Mouse (Mus musculus): Measurements from ENCODE around the gene Efna5. TPM values are rescaled to one million over a fixed set of nuclear protein-coding genes. Genes with fewer than 3 reads are reported as not detected.

The Efna5 gene
- polyA plus RNA-seq, 1 experiment from 2014 or later: 75.1 TPM

DNA sequence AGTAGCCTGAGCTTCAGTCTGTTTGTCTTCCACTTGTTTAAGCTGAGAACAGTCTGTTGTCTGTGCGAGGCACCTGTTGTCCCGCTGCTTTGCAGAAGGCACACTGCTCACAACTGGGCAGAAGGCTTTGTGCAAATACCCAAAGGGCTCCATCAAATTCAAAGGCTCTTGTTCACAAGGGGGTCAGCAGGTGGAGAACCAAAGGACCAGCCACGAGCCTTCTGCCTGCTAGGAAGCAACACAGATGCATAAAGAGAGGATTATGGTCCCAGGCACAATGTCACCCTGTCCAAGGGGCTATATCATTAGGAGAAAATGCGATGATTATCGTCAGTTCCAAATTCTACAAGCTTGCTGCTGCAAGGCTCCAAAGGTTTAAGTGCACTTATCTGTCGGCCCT is 141.1 kb downstream of the Efna5 start:
- Histone ChIP-seq H3K4me3 (no peak overlapping the region), H3K27ac (no peak overlapping the region), H3K9me3 (0 out of 2 replicates have a peak, but pooled peaks cover 4% of the 10 kb centered on the region), H3K36me3 (peaks cover 9% of the 10 kb centered on the region; the same call in 1 of the 2 replicates), H3K4me2 (replicated peaks) (no peak overlapping the region), H3K9ac (no peak overlapping the region), H3K27me3 (no peaks in the 10 kb centered on the region), H3K4me1 (peaks cover 23% of the 10 kb centered on the region)
- 84% methylated on average over 6 of the region's 6 CpGs for WGBS
- no peak for ATAC-seq (ENCODE audit: low FRiP score, low read depth)

DNA sequence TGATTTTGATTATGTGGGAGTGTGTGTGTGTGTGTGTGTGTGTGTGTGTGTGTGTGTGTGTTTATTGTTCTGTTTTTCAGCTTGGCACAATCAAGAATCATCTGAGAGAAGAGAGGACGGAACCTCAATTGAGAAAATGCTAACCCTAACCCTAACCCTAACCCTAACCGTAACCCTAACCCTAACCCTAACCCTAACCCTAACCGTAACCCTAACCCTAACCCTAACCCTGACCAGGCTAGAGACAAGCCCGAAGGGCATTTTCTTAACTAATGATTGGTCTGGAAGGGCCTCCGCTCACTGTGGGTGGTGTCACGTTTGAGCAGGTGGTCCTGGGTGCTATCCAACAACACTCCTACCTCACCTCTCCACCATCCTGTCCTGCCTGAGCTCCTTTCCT is 143.7 kb downstream of the Efna5 start:
- H3K4me1 ChIP-seq: peaks cover 30% of the 10 kb centered on the region
- H3K9ac ChIP-seq: no peak overlapping the region
- H3K9me3 ChIP-seq: 0 out of 2 replicates have a peak, but pooled peaks cover 4% of the 10 kb centered on the region
- no peak for ATAC-seq (ENCODE audit: low FRiP score, low read depth)
- H3K4me3 ChIP-seq: no peak overlapping the region
- no peak overlapping the region for H3K4me2 ChIP-seq (replicated peaks)
- WGBS: 89% methylated on average over 6 of the region's 6 CpGs
- no peaks in the 10 kb centered on the region for H3K27me3 ChIP-seq
- H3K36me3 ChIP-seq: peaks cover 9% of the 10 kb centered on the region; the same call in 1 of the 2 replicates
- H3K27ac ChIP-seq: no peak overlapping the region

- no peaks in the 10 kb centered on the region for H3K27me3 ChIP-seq
- H3K4me2 ChIP-seq (replicated peaks): peak overlapping the region; percentile 46
- peak; percentile 64; the same call in 1 of the 2 replicates for ATAC-seq (ENCODE audit: low FRiP score, low read depth)
- H3K36me3 ChIP-seq: peaks cover 9% of the 10 kb centered on the region; the same call in 1 of the 2 replicates
- WGBS: 4% methylated on average over 11 of the region's 11 CpGs
- H3K9ac ChIP-seq: no peak overlapping the region
- H3K4me3 ChIP-seq: peak overlapping the region; percentile 10; the same call in 1 of the 2 replicates
- 0 out of 2 replicates have a peak, but pooled peaks cover 4% of the 10 kb centered on the region for H3K9me3 ChIP-seq
- H3K4me1 ChIP-seq: peaks cover 33% of the 10 kb centered on the region
- no peak overlapping the region; the same call in 1 of the 2 replicates for H3K27ac ChIP-seq
Measured at GRCm38 (mm10) chr17:62735943-62736342, 145.2 kb downstream of the Efna5 start.

GRCm38 (mm10) chr17:62734901-62735300 is 146.2 kb downstream of the Efna5 start:
- Histone ChIP-seq H3K4me2 (replicated peaks) (peak overlapping the region; percentile 46), H3K27me3 (no peaks in the 10 kb centered on the region), H3K9me3 (0 out of 2 replicates have a peak, but pooled peaks cover 4% of the 10 kb centered on the region), H3K36me3 (peaks cover 6% of the 10 kb centered on the region; the same call in 1 of the 2 replicates), H3K4me3 (no peak overlapping the region), H3K4me1 (peaks cover 43% of the 10 kb centered on the region), H3K9ac (no peak overlapping the region), H3K27ac (no peak overlapping the region)
- WGBS: 10% methylated on average over 10 of the region's 10 CpGs
- no peak for ATAC-seq (ENCODE audit: low FRiP score, low read depth)

DNA sequence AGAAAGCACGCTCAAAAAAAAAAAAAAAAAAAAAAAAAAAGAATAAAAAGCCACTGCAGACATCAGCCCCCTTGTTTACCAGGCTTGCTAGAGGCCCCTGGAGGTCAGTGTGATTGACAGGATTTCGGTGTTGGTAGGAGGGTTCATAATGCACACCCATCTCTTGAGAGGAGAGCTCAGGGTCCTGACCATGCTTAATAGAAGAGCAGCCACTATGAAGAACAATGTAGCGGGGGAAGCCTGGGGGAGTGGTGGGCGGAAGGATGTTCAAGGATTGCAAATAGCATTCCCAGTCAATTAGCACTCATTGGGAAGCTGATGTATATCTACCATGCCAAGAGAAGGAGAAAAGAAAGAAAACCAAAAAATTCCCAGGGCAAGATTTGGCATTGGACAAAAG is 147.1 kb downstream of the Efna5 start:
- H3K4me3 ChIP-seq: no peak overlapping the region
- ATAC-seq (ENCODE audit: low FRiP score, low read depth): no peak
- H3K27ac ChIP-seq: no peak overlapping the region
- H3K9me3 ChIP-seq: 0 out of 2 replicates have a peak, but pooled peaks cover 4% of the 10 kb centered on the region
- H3K9ac ChIP-seq: no peak overlapping the region
- no peaks in the 10 kb centered on the region for H3K27me3 ChIP-seq
- 66% methylated on average over 4 of the region's 4 CpGs for WGBS
- H3K4me1 ChIP-seq: peaks cover 52% of the 10 kb centered on the region
- no peak overlapping the region for H3K4me2 ChIP-seq (replicated peaks)
- peaks cover 3% of the 10 kb centered on the region; the same call in 1 of the 2 replicates for H3K36me3 ChIP-seq

GRCm38 (mm10) chr17:62729754-62730470 is 151.2 kb downstream of the Efna5 start:
- Histone ChIP-seq H3K9me3 (no peaks in the 10 kb centered on the region), H3K4me2 (replicated peaks) (peak overlapping the region; percentile 27), H3K4me3 (no peak overlapping the region), H3K9ac (no peak overlapping the region), H3K27me3 (no peaks in the 10 kb centered on the region), H3K4me1 (peaks cover 41% of the 10 kb centered on the region), H3K27ac (peak overlapping the region; percentile 10; the same call in 1 of the 2 replicates), H3K36me3 (no peaks in the 10 kb centered on the region)
- ATAC-seq (ENCODE audit: low FRiP score, low read depth): peak; percentile 79
- 9% methylated on average over 10 of the region's 10 CpGs for WGBS

DNA sequence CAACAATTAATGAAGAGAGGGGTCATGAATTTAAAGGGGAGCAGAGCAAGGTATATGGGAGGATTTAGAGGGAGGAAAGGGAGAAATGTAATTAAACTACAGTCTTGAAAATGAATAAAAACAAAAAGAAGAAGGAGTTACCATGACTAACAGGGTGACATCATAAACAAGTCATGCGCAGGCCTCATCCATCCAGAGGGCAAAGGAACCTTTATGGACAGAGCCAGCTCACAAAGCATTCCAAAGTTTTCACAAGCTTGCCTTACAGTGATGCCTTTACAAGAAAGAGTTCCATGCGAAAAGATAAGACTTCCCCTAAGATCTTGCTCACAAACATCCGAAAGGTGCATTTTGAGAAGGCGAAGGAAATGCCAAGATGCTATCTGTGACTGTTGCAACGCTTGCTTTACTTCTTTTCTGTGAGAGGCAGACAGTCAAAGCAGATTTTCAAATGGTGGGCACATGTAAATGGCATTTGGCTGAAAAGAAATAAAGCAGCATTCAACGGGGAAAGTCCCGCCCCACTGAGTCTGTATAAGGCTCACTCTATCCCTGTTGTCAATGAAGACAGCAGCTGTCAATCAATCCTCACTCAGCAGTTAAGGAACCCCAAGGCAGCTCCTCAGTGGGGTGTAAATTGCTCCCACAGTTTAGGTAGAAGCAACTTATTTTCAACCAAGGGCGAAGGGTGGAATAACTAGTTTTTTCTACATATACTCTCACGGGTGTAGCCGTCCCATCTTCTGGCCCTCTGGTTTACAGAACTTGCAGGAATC is 152.8 kb downstream of the Efna5 start:
- Histone ChIP-seq H3K27me3 (no peaks in the 10 kb centered on the region), H3K4me3 (no peak overlapping the region), H3K36me3 (no peaks in the 10 kb centered on the region), H3K4me1 (peaks cover 31% of the 10 kb centered on the region), H3K9ac (no peak overlapping the region), H3K4me2 (replicated peaks) (no peak overlapping the region), H3K27ac (no peak overlapping the region), H3K9me3 (no peaks in the 10 kb centered on the region)
- no peak for ATAC-seq (ENCODE audit: low FRiP score, low read depth)
- WGBS: 80% methylated on average over 10 of the region's 10 CpGs

DNA sequence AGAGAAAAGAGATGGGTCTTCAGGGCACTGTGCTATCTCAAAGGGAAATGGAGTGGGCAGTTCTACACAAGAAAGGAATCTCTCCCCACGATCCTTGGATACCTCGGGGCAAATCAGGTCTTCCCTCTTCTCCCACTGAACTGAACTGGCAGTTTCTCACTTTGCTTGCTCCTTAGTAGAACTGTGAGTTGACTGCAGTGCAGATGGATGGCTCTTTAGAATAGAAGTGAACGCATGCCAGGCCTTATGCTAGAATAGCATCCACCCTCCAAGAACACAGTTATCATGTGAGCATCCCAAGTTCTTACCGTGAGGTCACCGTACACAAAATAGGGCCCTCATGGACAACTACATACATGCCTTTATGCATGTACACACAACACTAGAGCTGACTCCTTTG is 155.0 kb downstream of the Efna5 start:
- H3K27ac ChIP-seq: no peak overlapping the region
- no peaks in the 10 kb centered on the region for H3K36me3 ChIP-seq
- peaks cover 30% of the 10 kb centered on the region for H3K4me1 ChIP-seq
- no peaks in the 10 kb centered on the region for H3K9me3 ChIP-seq
- H3K4me2 ChIP-seq (replicated peaks): no peak overlapping the region
- WGBS: 75% methylated on average over 5 of the region's 5 CpGs
- ATAC-seq (ENCODE audit: low FRiP score, low read depth): no peak
- H3K9ac ChIP-seq: no peak overlapping the region
- H3K4me3 ChIP-seq: no peak overlapping the region
- no peaks in the 10 kb centered on the region for H3K27me3 ChIP-seq

DNA sequence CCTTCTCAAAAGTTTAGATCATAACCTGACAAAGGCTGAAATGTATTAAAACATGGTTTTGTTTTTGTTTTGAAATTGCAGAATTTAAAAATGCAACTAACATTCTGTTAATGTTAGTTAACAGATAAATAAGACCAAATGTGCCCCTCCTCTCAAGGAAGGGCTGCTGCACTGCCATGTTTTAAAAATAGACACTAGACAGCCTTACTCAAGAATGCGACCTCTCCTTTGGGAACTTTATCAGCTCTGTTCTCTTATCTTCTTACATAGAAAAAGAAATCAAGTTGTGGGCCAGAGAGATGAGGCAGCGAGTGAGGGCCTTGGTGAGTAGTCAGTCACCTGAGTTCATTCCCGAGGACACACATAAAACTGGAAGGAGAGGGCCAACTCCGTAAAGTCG is 158.2 kb downstream of the Efna5 start:
- Histone ChIP-seq H3K27me3 (no peaks in the 10 kb centered on the region), H3K4me2 (replicated peaks) (no peak overlapping the region), H3K9me3 (no peaks in the 10 kb centered on the region), H3K4me1 (peaks cover 6% of the 10 kb centered on the region), H3K4me3 (no peak overlapping the region), H3K36me3 (no peaks in the 10 kb centered on the region), H3K27ac (no peak overlapping the region), H3K9ac (no peak overlapping the region)
- 85% methylated on average over 5 of the region's 5 CpGs for WGBS
- no peak for ATAC-seq (ENCODE audit: low FRiP score, low read depth)

- Histone ChIP-seq H3K9me3 (no peaks in the 10 kb centered on the region), H3K27me3 (no peaks in the 10 kb centered on the region), H3K4me2 (replicated peaks) (no peak overlapping the region), H3K9ac (no peak overlapping the region), H3K4me3 (no peak overlapping the region), H3K4me1 (peaks cover 19% of the 10 kb centered on the region), H3K36me3 (no peaks in the 10 kb centered on the region), H3K27ac (no peak overlapping the region)
- WGBS: 76% methylated on average over 3 of the region's 3 CpGs
- no peak for ATAC-seq (ENCODE audit: low FRiP score, low read depth)
Measured at GRCm38 (mm10) chr17:62721595-62721994, 159.5 kb downstream of the Efna5 start.

DNA sequence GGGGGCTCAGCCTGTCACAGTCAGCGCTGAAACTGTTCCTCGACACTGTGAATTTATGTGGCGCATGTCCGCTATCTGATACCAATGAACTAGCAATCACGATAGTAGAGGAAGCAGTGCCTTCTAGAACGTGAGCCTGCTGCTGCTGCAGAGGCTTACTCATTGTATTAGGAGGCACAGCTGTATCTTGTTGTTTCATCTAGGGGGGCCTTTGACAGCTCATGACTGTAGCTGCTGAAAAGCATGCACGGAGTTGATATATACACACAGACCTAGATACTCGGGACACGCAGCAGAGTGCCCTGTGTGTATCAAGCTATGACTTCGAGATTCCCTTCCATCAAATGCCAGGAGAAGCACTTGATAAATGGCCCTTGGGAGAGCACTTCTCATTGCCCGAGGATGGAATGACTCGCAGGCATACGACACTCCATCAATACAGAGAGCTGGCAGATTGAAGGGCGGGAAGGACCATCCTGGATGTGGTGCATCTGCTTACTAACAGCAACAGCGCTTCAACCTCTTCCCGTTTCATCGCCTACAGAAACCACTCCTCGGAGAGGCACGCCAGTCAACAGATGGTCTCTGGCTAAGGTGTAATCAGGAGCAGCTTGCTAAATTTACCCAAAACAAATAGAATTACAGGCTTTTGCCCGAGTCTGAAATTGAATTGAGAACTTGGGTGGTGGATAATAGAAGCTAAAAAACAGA is 160.2 kb downstream of the Efna5 start:
- WGBS: 69% methylated on average over 20 of the region's 20 CpGs

More for the DNA sequence above, 160.2 kb downstream of the Efna5 start:
- Histone ChIP-seq H3K4me2 (replicated peaks) (no peak overlapping the region), H3K9me3 (no peaks in the 10 kb centered on the region), H3K4me3 (no peak overlapping the region), H3K4me1 (peaks cover 21% of the 10 kb centered on the region), H3K27ac (no peak overlapping the region), H3K27me3 (no peaks in the 10 kb centered on the region), H3K9ac (no peak overlapping the region), H3K36me3 (no peaks in the 10 kb centered on the region)
- no peak for ATAC-seq (ENCODE audit: low FRiP score, low read depth)

Measured in limb, embryonic 13.5 days (tissue).